8 mouse cellular contexts compared by ENCODE assay signal in the genomic region with DNA sequence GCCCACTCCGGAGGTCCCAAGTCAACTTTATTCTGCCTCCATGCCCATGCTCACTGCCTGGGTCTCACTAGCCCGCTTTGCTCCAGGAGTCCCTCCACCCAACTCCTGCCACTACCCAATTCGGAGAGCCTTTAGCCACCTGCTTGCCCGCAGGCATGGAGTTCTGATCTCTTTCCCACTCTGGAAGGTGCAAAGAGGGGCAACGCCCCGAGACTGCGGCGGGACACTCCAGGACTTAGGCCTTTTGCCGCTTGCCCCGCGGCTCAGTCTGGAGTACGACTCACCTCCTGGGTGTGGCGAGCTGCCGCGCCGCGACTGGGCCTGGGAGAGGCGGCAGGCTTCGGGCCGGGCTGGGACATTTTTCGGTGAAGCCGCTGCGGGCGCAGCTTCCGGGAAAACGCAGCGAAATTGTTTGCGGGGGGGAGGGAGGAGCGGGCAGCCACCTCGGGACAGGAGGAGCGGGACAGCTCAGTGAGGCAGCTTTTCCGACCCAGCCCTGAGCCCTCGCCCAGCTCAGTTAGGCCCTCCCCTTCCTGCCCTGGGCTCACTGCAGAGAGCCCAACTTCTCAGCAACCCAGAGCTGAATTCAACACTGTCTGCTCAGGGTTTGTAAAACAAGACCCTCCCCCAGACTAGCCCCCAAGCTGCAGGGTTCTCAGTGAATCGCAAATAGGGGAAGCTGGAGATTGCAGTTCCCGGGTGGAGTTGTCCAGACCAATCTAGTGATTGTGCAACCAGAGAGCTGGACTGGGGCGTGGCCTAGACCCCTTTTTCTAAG. TPM values are rescaled to one million over a fixed set of nuclear protein-coding genes. Genes with fewer than 3 reads are reported as not detected.
DNase-seq lines count a peak whose midpoint lies in the region; ATAC-seq and TF ChIP-seq lines count a peak whose summit lies in the region.

A gene (minus strand): TSS at position 659 of the 778 bp plus-strand sequence.

- H3K9me3 ChIP-seq in CH12.LX (replicated peaks; ENCODE audit: low read length), result no peaks in the 10 kb centered on the region
- H3K9me3 ChIP-seq in embryonic facial prominence, embryonic 15.5 days (replicated peaks), result no peaks in the 10 kb centered on the region
- H3K9me3 ChIP-seq in heart, embryonic 13.5 days, result no peaks in the 10 kb centered on the region

- no peaks in the 10 kb centered on the region for H3K27me3 ChIP-seq in CH12.LX (replicated peaks)
- H3K27me3 ChIP-seq in embryonic facial prominence, embryonic 15.5 days, result no peaks in the 10 kb centered on the region
- H3K27me3 ChIP-seq in heart, embryonic 13.5 days (replicated peaks), result no peaks in the 10 kb centered on the region

- TF ChIP-seq CTCF in CH12.LX (conservative IDR thresholded peaks at IDR 0.05 in 1 of 2, IDR thresholded peaks at IDR 0.05 in 1 of 2; ENCODE audit: low read depth in 2 of 2, low read length in 2 of 2), result no peak

- H3K9ac ChIP-seq in CH12.LX (ENCODE audit: insufficient read depth, low read depth), result peak within 1 kb of the TSS; percentile 68
- H3K9ac ChIP-seq in embryonic facial prominence, embryonic 15.5 days, result peak within 1 kb of the TSS; percentile 70
- peak within 1 kb of the TSS; percentile 91 for H3K9ac ChIP-seq in heart, embryonic 13.5 days

- TF ChIP-seq EP300 in CH12.LX (IDR thresholded peaks at IDR 0.05; ENCODE audit: low read length), result no peak

- peak within 1 kb of the TSS; percentile 32; the same call in 1 of the 2 replicates for H3K27ac ChIP-seq in CH12.LX (ENCODE audit: insufficient read depth, low read depth)
- peak within 1 kb of the TSS; percentile 78 for H3K27ac ChIP-seq in embryonic facial prominence, embryonic 15.5 days (replicated peaks)
- peak within 1 kb of the TSS; percentile 90 for H3K27ac ChIP-seq in heart, embryonic 13.5 days (replicated peaks)
- peak within 1 kb of the TSS; percentile 86 for H3K27ac ChIP-seq in macrophage

- peak within 1 kb of the TSS; percentile 73 to 85 (median 82) for H3K4me3 ChIP-seq in CH12.LX (replicated peaks in 1 of 3; ENCODE audit: low read depth in 2 of 3, low read length in 2 of 3, poor library complexity in 1 of 3)
- peak within 1 kb of the TSS; percentile 75 for H3K4me3 ChIP-seq in embryonic facial prominence, embryonic 15.5 days (replicated peaks)
- H3K4me3 ChIP-seq in heart, embryonic 13.5 days, result peak within 1 kb of the TSS; percentile 89
- H3K4me3 ChIP-seq in macrophage (ENCODE audit: inconsistent target), result peak within 1 kb of the TSS; percentile 88

- peak within 1 kb of the TSS; percentile 94 for H3K4me2 ChIP-seq in CH12.LX (ENCODE audit: insufficient read depth, low read depth, poor library complexity, severe bottlenecking)
- peak within 1 kb of the TSS; percentile 81 for H3K4me2 ChIP-seq in embryonic facial prominence, embryonic 15.5 days (replicated peaks)
- H3K4me2 ChIP-seq in heart, embryonic 13.5 days, result peak within 1 kb of the TSS; percentile 97

- dilution Hi-C loops in CH12.LX (cut with MboI; ENCODE audit: extremely low pct_ligation_motif_present, extremely low pct_unique_long_range_greater_than_20kb, low sequenced_read_pairs), result no loop called here

- peak; percentile 89 for ATAC-seq in embryonic facial prominence, embryonic 15.5 days (ENCODE audit: insufficient number of reproducible peaks, low FRiP score, low TSS enrichment, low read depth)
- peak; percentile 79 for ATAC-seq in heart, embryonic 13.5 days (ENCODE audit: extremely low read depth, insufficient number of reproducible peaks, low FRiP score, low TSS enrichment)

- no peaks in the 10 kb centered on the region for H3K36me3 ChIP-seq in CH12.LX (replicated peaks in 1 of 2; ENCODE audit: control insufficient read depth in 1 of 2, insufficient read depth in 1 of 2, low read length in 1 of 2)
- H3K36me3 ChIP-seq in embryonic facial prominence, embryonic 15.5 days, result no peaks in the 10 kb centered on the region
- H3K36me3 ChIP-seq in heart, embryonic 13.5 days, result no peaks in the 10 kb centered on the region
- H3K36me3 ChIP-seq in macrophage (ENCODE audit: inconsistent target), result no peaks in the 10 kb centered on the region

- peaks cover 2 to 18% of the 10 kb centered on the region in 2 experiments; a peak in 2 of 4 replicates for H3K4me1 ChIP-seq in CH12.LX (ENCODE audit: control insufficient read depth in 1 of 2, insufficient read depth in 2 of 2)
- H3K4me1 ChIP-seq in embryonic facial prominence, embryonic 15.5 days, result peaks cover 11% of the 10 kb centered on the region; the same call in 1 of the 2 replicates
- peaks cover 18% of the 10 kb centered on the region for H3K4me1 ChIP-seq in heart, embryonic 13.5 days

- WGBS in embryonic facial prominence, embryonic 15.5 days, result 1% methylated on average over 36 of the region's 36 CpGs
- WGBS in heart, embryonic 13.5 days, result 1% methylated on average over 34 of the region's 36 CpGs
- under 1% methylated on average over 36 of the region's 36 CpGs for WGBS in macrophage (ENCODE audit: missing documents)

- TF ChIP-seq RAD21 in CH12.LX (IDR thresholded peaks at IDR 0.05; ENCODE audit: low read depth, low read length), result no peak

- in situ Hi-C loops in CH12.LX (cut with MboI; ENCODE audit: low pct_ligation_motif_present, low pct_unique_long_range_greater_than_20kb, low sequenced_read_pairs), result no loop called here

- peak; percentile 59 for DNase-seq in CH12.LX (ENCODE audit: extremely low read depth)
- DNase-seq in adrenal gland, postnatal 14 days, result peak; percentile 74
- DNase-seq in kidney, postnatal 14 days, result peak; percentile 69
- DNase-seq in right cerebral cortex, postnatal 10 days (ENCODE audit: low spot score in 2 of 2), result peak; percentile 21 to 26
- peak; percentile 52 for DNase-seq in urinary bladder, postnatal 25 days (ENCODE audit: low spot score)

- TF ChIP-seq POLR2A in CH12.LX (IDR thresholded peaks at IDR 0.05; ENCODE audit: low read depth, low read length), result peak; percentile 61

- no peaks in the 10 kb centered on the region for H3K79me2 ChIP-seq in CH12.LX (replicated peaks; ENCODE audit: control insufficient read depth, extremely low read depth, insufficient read depth, poor library complexity, severe bottlenecking)
- H3K79me2 ChIP-seq in macrophage (ENCODE audit: inconsistent target), result peaks cover 42% of the 10 kb centered on the region

TF ChIP-seq in CH12.LX, 34 proteins besides CTCF, POLR2A, EP300 and RAD21 (continues in another document):
- TF ChIP-seq JUND (conservative IDR thresholded peaks at IDR 0.05; ENCODE audit: low read depth, low read length) (no peak), MXI1 (IDR thresholded peaks at IDR 0.05; ENCODE audit: low read depth, low read length) (no peak; the same call in 1 of the 2 replicates), ZKSCAN1 (IDR thresholded peaks at IDR 0.05; ENCODE audit: borderline replicate concordance, low read depth, low read length) (no peak), SIN3A (IDR thresholded peaks at IDR 0.05; ENCODE audit: low read length) (peak; percentile 54), GABPA (IDR thresholded peaks at IDR 0.05; ENCODE audit: insufficient replicate concordance, low read depth, low read length) (no peak), ELF1 (IDR thresholded peaks at IDR 0.05; ENCODE audit: low read depth, low read length) (peak; percentile 43; the same call in 1 of the 2 replicates), PAX5 (IDR thresholded peaks at IDR 0.05; ENCODE audit: low read length) (no peak), TCF12 (IDR thresholded peaks at IDR 0.05; ENCODE audit: low read depth, low read length) (no peak), ZMIZ1 (IDR thresholded peaks at IDR 0.05; ENCODE audit: low read depth, low read length) (peak; percentile 58), POLR2AphosphoS2 (IDR thresholded peaks at IDR 0.05; ENCODE audit: low read depth, low read length) (no peak), BHLHE40 (IDR thresholded peaks at IDR 0.05; ENCODE audit: low read depth, low read length) (no peak), HCFC1 (IDR thresholded peaks at IDR 0.05; ENCODE audit: low read depth, low read length) (0 out of 2 replicates have a peak, but pooled peaks have one; percentile 23), USF2 (conservative IDR thresholded peaks at IDR 0.05; ENCODE audit: low read depth, low read length) (no peak), MAFK (IDR thresholded peaks at IDR 0.05; ENCODE audit: insufficient replicate concordance, low read length) (no peak), TBP (conservative IDR thresholded peaks at IDR 0.05; ENCODE audit: low read depth, low read length) (peak; percentile 33; the same call in 1 of the 2 replicates), E2F4 (IDR thresholded peaks at IDR 0.05; ENCODE audit: insufficient replicate concordance, low read depth, low read length) (no peak), JUN (IDR thresholded peaks at IDR 0.05; ENCODE audit: insufficient read depth, low read depth, low read length) (no peak), UBTF (IDR thresholded peaks at IDR 0.05; ENCODE audit: low read depth, low read length) (peak; percentile 67; the same call in 1 of the 2 replicates), NELFE (IDR thresholded peaks at IDR 0.05; ENCODE audit: low read depth, low read length) (0 out of 2 replicates have a peak, but pooled peaks have one; percentile 24), NRF1 (IDR thresholded peaks at IDR 0.05; ENCODE audit: low read depth, low read length) (no peak), MAZ (IDR thresholded peaks at IDR 0.05; ENCODE audit: low read depth, low read length) (no peak), RCOR1 (conservative IDR thresholded peaks at IDR 0.05; ENCODE audit: low read depth, low read length) (no peak), MEF2A (IDR thresholded peaks at IDR 0.05; ENCODE audit: borderline replicate concordance, low read depth, low read length) (peak; percentile 19; the same call in 1 of the 2 replicates), SMC3 (IDR thresholded peaks at IDR 0.05; ENCODE audit: low read depth, low read length) (no peak), IRF4 (IDR thresholded peaks at IDR 0.05; ENCODE audit: low read depth, low read length) (no peak; the same call in 1 of the 2 replicates), ZNF384 (IDR thresholded peaks at IDR 0.05; ENCODE audit: low read depth, low read length) (no peak)

RNA-seq across cellular contexts. Expression of the gene that starts here (rescaled TPM):
- total RNA-seq in CH12.LX (2012; rRNA removed) (13.1 and 15.3 TPM in 2 replicates), CH12.LX (2014; rRNA removed) (21.0 and 25.2 TPM in 2 replicates)
- polyA plus RNA-seq in CH12.LX (2012; ENCODE audit: insufficient read length, low read depth) (24.9 and 32.5 TPM in 2 replicates), macrophage (2018) (45.0 to 93.3 TPM (median 48.2 TPM) in 3 replicates)
- 59.2 and 74.0 TPM in 2 replicates for total RNA-seq in adrenal gland, postnatal 14 days (2021)
- 51.6 and 52.7 TPM in 2 replicates for polyA plus RNA-seq in embryonic facial prominence, embryonic 15.5 days (2015; fragmentation: Nextera tagmentation; extraction: Ambion mirVana)
- 47.3 and 53.6 TPM in 2 replicates for polyA plus RNA-seq in heart, embryonic 13.5 days (2015; fragmentation: Nextera tagmentation; extraction: Ambion mirVana)
- 100 to 1,000 TPM in 23 of 26 experiments, 10 to 100 TPM in 3; 67.1 to 332 (median 175) TPM for total RNA-seq in macrophage (2018; cell fraction: chromatin; rRNA removed)
- total RNA-seq in macrophage (2018; cell fraction: cytosol; rRNA removed), result 100 to 1,000 TPM in 1 of 26 experiments, 10 to 100 TPM in 25; 60.2 to 102 (median 73.4) TPM
- 100 to 1,000 TPM in 2 of 26 experiments, 10 to 100 TPM in 24; 44.9 to 183 (median 74.5) TPM for total RNA-seq in macrophage (2018; cell fraction: nucleus; rRNA removed)

Comparison
In these comparisons a context has a peak if more than half of its experiments do, and no peak if none do; other contexts are left out.
1. Peak in every context shown above with its lines: DNase-seq, ATAC-seq, H3K4me3 ChIP-seq and H3K27ac ChIP-seq.
2. DNase-seq: peak in every context shown above with its lines; median percentile 74 in adrenal gland, postnatal 14 days; 69 in kidney, postnatal 14 days; 59 in CH12.LX; 52 in urinary bladder, postnatal 25 days; 24 in right cerebral cortex, postnatal 10 days.
3. H3K27ac ChIP-seq: peak in every context shown above with its lines; median percentile 90 in heart, embryonic 13.5 days; 86 in macrophage; 78 in embryonic facial prominence, embryonic 15.5 days; 32 in CH12.LX.